Comparison of ENCODE assay signal across 8 mouse cellular contexts in genomic region chr17:8051247-8051646, GRCm38 (mm10).
A peak's percentile ranks its signal among the peaks of the same experiment; 100 is the strongest.
DNase-seq lines count a peak whose midpoint lies in the region; ATAC-seq lines count a peak whose summit lies in the region.
"Not testable (repeated sequence)": the region's sequence is repeated elsewhere in the genome, so short reads cannot be mapped to it uniquely, and the experiment has no call there.

No protein-coding gene starts in this region.

- ATAC-seq in embryonic facial prominence, embryonic 12.5 days (ENCODE audit: insufficient number of reproducible peaks, insufficient read depth, low FRiP score, low TSS enrichment), result 0 out of 2 replicates have a peak, but pooled peaks have one; percentile 60

- H3K36me3 ChIP-seq in embryonic facial prominence, embryonic 12.5 days; limb, embryonic 10.5 days: not testable (repeated sequence)

- not testable (repeated sequence) for H3K9me3 ChIP-seq in embryonic facial prominence, embryonic 12.5 days; limb, embryonic 10.5 days (replicated peaks)

- not testable (repeated sequence) for H3K4me2 ChIP-seq in embryonic facial prominence, embryonic 12.5 days (replicated peaks)

- peak; percentile 50 for DNase-seq in 416B (ENCODE audit: low read depth)
- peak; percentile 77 to 78 for DNase-seq in adrenal gland, postnatal 36 days
- peak; percentile 79 to 89 for DNase-seq in heart, adult 18-20 months
- DNase-seq in kidney, adult 8-10 months, result peak; percentile 66 to 85
- DNase-seq in limb, embryonic 10.5 days (ENCODE audit: low spot score), result peak; percentile 31
- DNase-seq in monocyte, adult 2 months (ENCODE audit: low read depth in 1 of 2, low spot score in 2 of 2), result peak; percentile 49 to 56
- DNase-seq in spleen, postnatal 36 days (ENCODE audit: low spot score in 2 of 2), result peak; percentile 72 to 73

- H3K4me3 ChIP-seq in embryonic facial prominence, embryonic 12.5 days; limb, embryonic 10.5 days: not testable (repeated sequence)

- not testable (repeated sequence) for H3K27ac ChIP-seq in embryonic facial prominence, embryonic 12.5 days; limb, embryonic 10.5 days

- not testable (repeated sequence) for H3K27me3 ChIP-seq in embryonic facial prominence, embryonic 12.5 days; limb, embryonic 10.5 days (ENCODE audit: low read depth, poor library complexity, severe bottlenecking)

- not testable (repeated sequence) for H3K4me1 ChIP-seq in embryonic facial prominence, embryonic 12.5 days; limb, embryonic 10.5 days

- 35% methylated on average over 3 of the region's 3 CpGs for WGBS in embryonic facial prominence, embryonic 12.5 days
- 43% methylated on average over 3 of the region's 3 CpGs for WGBS in limb, embryonic 10.5 days

- H3K9ac ChIP-seq in embryonic facial prominence, embryonic 12.5 days, result not testable (repeated sequence)

Comparison
In these comparisons a context has a peak if more than half of its experiments do, and no peak if none do; other contexts are left out.
1. DNase-seq: peak in every context shown above with its lines; median percentile 84 in heart, adult 18-20 months; 78 in adrenal gland, postnatal 36 days; 76 in kidney, adult 8-10 months; 72 in spleen, postnatal 36 days; 52 in monocyte, adult 2 months; 50 in 416B; 31 in limb, embryonic 10.5 days.